ENCODE assay signal across 25 mouse cellular contexts in the genomic region with DNA sequence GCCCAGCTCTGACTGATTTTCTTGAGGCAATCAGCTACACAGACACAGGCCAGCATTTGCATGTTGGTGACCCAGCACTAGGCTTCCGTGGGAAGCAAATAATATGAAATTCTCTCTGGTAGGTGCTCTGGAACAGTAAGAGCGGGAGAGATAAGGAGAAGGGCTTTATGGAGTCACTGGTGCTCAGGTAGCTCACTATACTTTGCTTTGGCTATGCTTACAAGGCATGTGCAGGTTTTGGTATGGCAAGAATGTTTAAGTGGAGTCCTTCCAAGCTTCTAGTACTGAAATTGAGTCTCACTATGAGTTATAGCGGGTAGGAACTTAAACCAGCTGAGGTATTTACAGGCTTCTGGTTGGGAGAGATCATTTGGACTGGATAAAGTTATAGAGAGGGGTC.
"Had no signal": no experiment of that assay in that cellular context is flagged by ENCODE, and none has a peak within 500 bp of the region (broad histone marks: within the 10 kb centered on the region; RNA-seq: fewer than 3 reads in every experiment).

No protein-coding gene starts in this region.

- H3K27me3 ChIP-seq: heart, embryonic 13.5 days; heart, embryonic 15.5 days; hindbrain, embryonic 13.5 days; hindbrain, embryonic 15.5 days; kidney, embryonic 15.5 days; limb, embryonic 13.5 days had no signal

- H3K4me3 ChIP-seq: heart, adult 2 months; heart, embryonic 13.5 days; heart, embryonic 15.5 days; hindbrain, embryonic 13.5 days; hindbrain, embryonic 15.5 days; kidney, embryonic 15.5 days; limb, embryonic 13.5 days had no signal

- H3K36me3 ChIP-seq: heart, embryonic 13.5 days; heart, embryonic 15.5 days; hindbrain, embryonic 13.5 days; hindbrain, embryonic 15.5 days; kidney, embryonic 15.5 days; limb, embryonic 13.5 days had no signal

- H3K9ac ChIP-seq: forebrain, postnatal 0 days; heart, embryonic 13.5 days; heart, embryonic 15.5 days; hindbrain, embryonic 13.5 days; hindbrain, embryonic 15.5 days; kidney, embryonic 15.5 days; limb, embryonic 13.5 days had no signal

- H3K9me3 ChIP-seq: heart, embryonic 13.5 days; heart, embryonic 15.5 days; hindbrain, embryonic 13.5 days; hindbrain, embryonic 15.5 days; kidney, embryonic 15.5 days; limb, embryonic 13.5 days had no signal

- ATAC-seq: forebrain, postnatal 0 days; hindbrain, postnatal 0 days; intestine, embryonic 16.5 days had no signal

- DNase-seq: forebrain, postnatal 0 days; gastrocnemius, postnatal 14 days; gastrocnemius, postnatal 36 days; heart, adult 11 months; heart, adult 2 months; heart, postnatal 14 days; heart, postnatal 36 days; kidney, adult 11 months; kidney, adult 2 months; kidney, adult 9 months; kidney, postnatal 14 days; kidney, postnatal 36 days; layer of hippocampus, adult 9-11 months; layer of hippocampus, postnatal 36 days; left cerebral cortex, postnatal 4 days had no signal

- H3K4me1 ChIP-seq: heart, embryonic 13.5 days; heart, embryonic 15.5 days; hindbrain, embryonic 13.5 days; kidney, embryonic 15.5 days; limb, embryonic 13.5 days had no signal

- H3K4me2 ChIP-seq: heart, embryonic 11.5 days; heart, embryonic 13.5 days; heart, embryonic 15.5 days; hindbrain, embryonic 13.5 days; hindbrain, embryonic 15.5 days; kidney, embryonic 15.5 days; limb, embryonic 13.5 days had no signal

- H3K27ac ChIP-seq: heart, adult 2 months; heart, embryonic 13.5 days; heart, embryonic 15.5 days; hindbrain, embryonic 13.5 days; hindbrain, embryonic 15.5 days; hindbrain, postnatal 0 days; kidney, embryonic 15.5 days; kidney, postnatal 0 days; limb, embryonic 13.5 days had no signal
